Mouse (Mus musculus) kidney, adult 2 months (tissue): ENCODE measurements around the gene 1600014C10Rik. TPM values are rescaled to one million over a fixed set of nuclear protein-coding genes. Genes with fewer than 3 reads are reported as not detected.

Experiments used
- DNase-seq: peaks from one replicate; pipeline ENCODE4 v3.0.0; 2021
- H3K27ac ChIP-seq: fragments of 200-500 bp; 2 replicates; pipeline ENCODE4 v1.5.1; 2012; ENCODE audit warnings: low read depth, low read length, control low read depth, inconsistent platforms; ENCODE audit not compliant: insufficient read depth
- H3K27me3 ChIP-seq: fragments of 200-500 bp; replicated peaks from 2 replicates; pipeline ENCODE4 v1.6.1; 2012; ENCODE audit warnings: mild to moderate bottlenecking, moderate library complexity, low read length, inconsistent platforms; ENCODE audit not compliant: control insufficient read depth, insufficient read depth
- H3K36me3 ChIP-seq: fragments of 200-500 bp; 2 replicates; pipeline ENCODE4 v1.6.1; 2012; ENCODE audit warnings: mild to moderate bottlenecking, moderate library complexity, low read length, inconsistent platforms; ENCODE audit not compliant: control insufficient read depth, insufficient read depth
- H3K4me1 ChIP-seq: fragments of 200-500 bp; 2 replicates; pipeline ENCODE4 v1.6.1; 2011; ENCODE audit warnings: low read length; ENCODE audit not compliant: control insufficient read depth, insufficient read depth
- H3K4me3 ChIP-seq: fragments of 200-500 bp; 2 replicates; pipeline ENCODE4 v1.5.1; 2011; ENCODE audit warnings: mild to moderate bottlenecking, low read depth, low read length, control low read depth; ENCODE audit not compliant: insufficient read depth
- CTCF ChIP-seq: fragments of 200-500 bp; conservative IDR thresholded peaks from 2 replicates; pipeline ENCODE4 v1.5.1; 2011; ENCODE audit warnings: low read depth, mild to moderate bottlenecking, control low read depth, low read length, moderate library complexity, mixed read lengths; ENCODE audit not compliant: insufficient read depth, insufficient read length
- POLR2A ChIP-seq: fragments of 200-500 bp; IDR thresholded peaks from one replicate; pipeline ENCODE4 v1.6.1; 2011; ENCODE audit warnings: low read depth, low read length, control low read depth
- WGBS: fragments of 180-500 bp; shearing (Covaris S2); methylation state at CpG from one replicate; pipeline ENCODE4 v1.1.7; 2018; 5-methylcytosine and 5-hydroxymethylcytosine counted together
- polyA plus RNA-seq: library from polyadenylated mRNA; depleted of rRNA; stranded (reverse); fragments of >200 nt; gene quantifications from 2 replicates; pipeline ENCODE4 v1.2.3, GENCODE M21; 2012

1600014C10Rik gene
- polyA plus RNA-seq, 1 experiment: 39.7 TPM

DNA sequence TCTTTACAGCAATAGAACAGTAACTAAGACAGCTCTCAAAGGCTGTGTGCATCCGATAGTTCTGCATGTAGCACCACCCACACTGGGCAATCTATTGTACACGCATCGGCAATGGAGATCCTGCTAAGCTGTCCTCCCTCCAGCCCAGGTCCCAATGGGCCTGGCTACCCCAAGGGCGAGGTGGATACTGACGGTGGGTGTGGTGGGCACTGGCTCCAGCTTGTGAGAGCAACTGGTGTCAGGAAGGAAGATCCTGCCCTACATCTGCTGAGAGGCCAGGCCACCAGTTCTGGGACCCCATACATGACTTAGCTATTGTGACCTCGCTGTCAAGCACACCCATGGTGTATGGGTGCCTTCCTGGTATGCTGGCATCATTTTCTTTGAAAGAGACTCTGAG is 32.7 kb downstream of the 1600014C10Rik start:
- Histone ChIP-seq H3K4me1 (peaks cover 32% of the 10 kb centered on the region), H3K36me3 (no peaks in the 10 kb centered on the region), H3K27me3 (no peaks in the 10 kb centered on the region), H3K4me3 (no peak overlapping the region), H3K27ac (no peak overlapping the region)
- WGBS: 93% methylated on average over 6 of the region's 6 CpGs
- no peak for DNase-seq
- no peak for TF ChIP-seq CTCF
- no peak for TF ChIP-seq POLR2A

DNA sequence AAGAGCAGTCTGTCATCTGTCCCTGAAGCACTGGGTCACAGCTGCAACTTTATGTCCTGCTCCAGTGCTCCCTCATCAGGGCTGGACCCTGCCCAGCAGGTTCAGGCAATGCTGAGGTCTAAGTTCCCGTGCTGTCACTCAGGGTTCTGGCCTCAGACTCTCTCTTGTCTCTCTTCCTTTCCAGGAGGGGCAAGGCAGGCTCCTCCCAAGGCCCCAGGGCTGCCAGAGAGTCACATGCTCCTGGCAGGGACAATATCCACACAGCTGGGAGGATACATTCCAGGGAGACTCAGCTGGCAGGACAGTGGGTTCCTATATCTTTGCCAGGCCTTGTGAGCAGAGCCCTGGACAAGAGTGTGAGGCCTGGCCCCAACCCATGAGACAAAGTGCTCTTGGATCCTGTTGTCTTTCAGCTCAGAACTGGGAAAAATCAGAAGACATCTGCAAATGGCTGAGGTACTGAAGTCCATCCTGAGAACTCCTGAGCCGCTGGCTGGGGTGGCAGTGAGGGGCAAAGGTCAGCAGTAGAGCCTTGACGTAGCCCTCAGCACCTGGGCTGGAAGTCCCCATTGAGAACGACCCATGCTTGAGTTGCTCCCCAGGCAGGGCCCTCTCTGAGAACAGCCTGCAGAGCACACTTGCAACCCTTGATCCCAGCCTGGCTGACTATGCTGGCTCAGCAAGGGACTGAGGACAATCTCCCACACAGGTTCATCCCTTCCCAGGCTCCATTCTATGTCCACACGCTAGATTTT is 34.6 kb downstream of the 1600014C10Rik start:
- peak; percentile 33; the same call in 1 of the 2 replicates for TF ChIP-seq CTCF
- TF ChIP-seq POLR2A: no peak
- H3K27me3 ChIP-seq: no peaks in the 10 kb centered on the region
- H3K4me3 ChIP-seq: no peak overlapping the region
- H3K27ac ChIP-seq: peak overlapping the region; percentile 65
- WGBS: 45% methylated on average over 5 of the region's 5 CpGs
- H3K4me1 ChIP-seq: peaks cover 28% of the 10 kb centered on the region
- H3K36me3 ChIP-seq: no peaks in the 10 kb centered on the region; the same call in 1 of the 2 replicates
- DNase-seq: peak; percentile 97

DNA sequence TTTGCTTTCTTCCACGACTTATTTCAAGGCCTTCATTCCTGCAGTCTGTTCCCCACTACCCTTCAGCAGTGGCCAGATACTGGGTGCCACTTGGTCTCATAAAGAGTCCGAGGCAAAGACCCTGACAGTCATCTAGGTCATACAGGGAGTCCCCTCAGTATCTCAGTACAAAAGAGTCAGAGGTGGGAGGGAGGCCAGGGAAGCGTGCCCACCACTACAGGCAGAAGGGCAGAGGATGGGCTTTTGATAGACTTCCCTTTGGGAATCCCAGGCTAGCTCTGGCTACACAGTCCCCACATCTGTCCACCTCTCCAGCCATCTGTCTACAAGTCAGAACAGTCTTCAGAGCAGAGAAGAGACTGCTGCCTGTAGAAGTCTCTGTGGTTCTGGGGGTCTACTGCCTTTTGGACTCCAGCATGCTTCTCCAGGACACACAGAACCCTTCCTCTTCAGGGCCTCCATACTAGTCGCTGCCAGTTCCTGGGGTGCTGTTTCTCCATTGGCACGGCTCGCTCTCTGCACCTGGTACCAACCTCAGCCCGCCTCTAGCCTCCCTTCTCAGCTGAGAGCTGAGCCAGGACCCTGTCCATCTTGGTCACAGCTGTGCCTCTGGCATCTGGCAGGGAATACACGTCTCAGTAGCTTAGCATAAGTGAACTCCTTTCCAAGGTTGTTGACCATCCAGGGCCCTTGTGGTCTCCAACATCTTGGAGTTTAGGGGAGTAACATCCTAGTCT is 35.8 kb downstream of the 1600014C10Rik start:
- H3K27me3 ChIP-seq: no peaks in the 10 kb centered on the region
- peak overlapping the region; percentile 65 for H3K27ac ChIP-seq
- no peak overlapping the region for H3K4me3 ChIP-seq
- no peaks in the 10 kb centered on the region; the same call in 1 of the 2 replicates for H3K36me3 ChIP-seq
- no peak for TF ChIP-seq POLR2A
- no peak for TF ChIP-seq CTCF
- no peak for DNase-seq
- 77% methylated on average over 8 of the region's 8 CpGs for WGBS
- H3K4me1 ChIP-seq: peaks cover 24% of the 10 kb centered on the region

DNA sequence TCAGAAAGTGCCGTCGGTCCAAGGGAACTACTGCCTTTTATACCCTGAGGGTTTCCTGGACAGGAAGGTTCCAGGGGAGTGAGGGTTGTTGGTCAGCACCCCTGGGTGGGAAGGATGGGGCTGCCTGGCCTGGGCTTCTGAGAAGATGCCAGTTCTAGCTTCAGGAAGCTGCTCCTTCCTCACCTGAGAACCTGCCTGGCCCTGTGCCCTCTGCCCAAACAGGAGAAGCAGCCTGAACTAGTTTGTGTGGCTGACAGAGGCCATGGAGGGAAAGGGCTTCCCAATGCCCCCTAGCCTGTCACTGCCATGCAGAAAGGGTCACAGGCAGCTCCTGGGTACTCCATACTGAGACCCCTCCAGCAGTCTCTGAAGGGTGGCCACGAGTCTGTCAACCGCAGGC is 36.5 kb downstream of the 1600014C10Rik start:
- H3K27ac ChIP-seq: peak overlapping the region; percentile 19; the same call in 1 of the 2 replicates
- H3K27me3 ChIP-seq: no peaks in the 10 kb centered on the region
- no peak overlapping the region for H3K4me3 ChIP-seq
- 84% methylated on average over 4 of the region's 4 CpGs for WGBS
- no peaks in the 10 kb centered on the region; the same call in 1 of the 2 replicates for H3K36me3 ChIP-seq
- DNase-seq: no peak
- H3K4me1 ChIP-seq: peaks cover 24% of the 10 kb centered on the region
- TF ChIP-seq CTCF (no peak), POLR2A (no peak)

DNA sequence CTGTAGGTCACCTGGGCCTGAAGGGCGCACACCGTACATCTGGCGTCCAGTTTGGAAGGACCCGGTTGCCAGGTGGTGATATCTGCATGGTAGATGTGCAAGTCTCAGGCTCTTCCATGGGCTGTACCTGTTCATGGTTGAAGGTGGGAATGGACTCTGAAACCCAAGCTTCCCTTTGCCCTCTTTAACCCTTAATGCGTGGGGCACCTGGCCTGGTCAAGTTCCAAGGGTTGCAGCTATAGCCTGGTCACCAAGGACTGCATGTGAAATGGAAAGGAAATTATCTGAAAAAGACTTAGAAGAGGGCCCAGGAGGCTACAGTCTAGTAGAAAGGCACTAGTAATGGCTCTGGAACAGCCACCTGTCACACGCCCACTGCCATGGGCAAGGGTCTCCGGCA is 37.8 kb downstream of the 1600014C10Rik start:
- TF ChIP-seq POLR2A: no peak
- no peak for TF ChIP-seq CTCF
- H3K27me3 ChIP-seq: no peaks in the 10 kb centered on the region
- 84% methylated on average over 7 of the region's 7 CpGs for WGBS
- no peak overlapping the region for H3K4me3 ChIP-seq
- peaks cover 32% of the 10 kb centered on the region for H3K4me1 ChIP-seq
- H3K36me3 ChIP-seq: no peaks in the 10 kb centered on the region; the same call in 1 of the 2 replicates
- H3K27ac ChIP-seq: no peak overlapping the region
- DNase-seq: peak; percentile 66

DNA sequence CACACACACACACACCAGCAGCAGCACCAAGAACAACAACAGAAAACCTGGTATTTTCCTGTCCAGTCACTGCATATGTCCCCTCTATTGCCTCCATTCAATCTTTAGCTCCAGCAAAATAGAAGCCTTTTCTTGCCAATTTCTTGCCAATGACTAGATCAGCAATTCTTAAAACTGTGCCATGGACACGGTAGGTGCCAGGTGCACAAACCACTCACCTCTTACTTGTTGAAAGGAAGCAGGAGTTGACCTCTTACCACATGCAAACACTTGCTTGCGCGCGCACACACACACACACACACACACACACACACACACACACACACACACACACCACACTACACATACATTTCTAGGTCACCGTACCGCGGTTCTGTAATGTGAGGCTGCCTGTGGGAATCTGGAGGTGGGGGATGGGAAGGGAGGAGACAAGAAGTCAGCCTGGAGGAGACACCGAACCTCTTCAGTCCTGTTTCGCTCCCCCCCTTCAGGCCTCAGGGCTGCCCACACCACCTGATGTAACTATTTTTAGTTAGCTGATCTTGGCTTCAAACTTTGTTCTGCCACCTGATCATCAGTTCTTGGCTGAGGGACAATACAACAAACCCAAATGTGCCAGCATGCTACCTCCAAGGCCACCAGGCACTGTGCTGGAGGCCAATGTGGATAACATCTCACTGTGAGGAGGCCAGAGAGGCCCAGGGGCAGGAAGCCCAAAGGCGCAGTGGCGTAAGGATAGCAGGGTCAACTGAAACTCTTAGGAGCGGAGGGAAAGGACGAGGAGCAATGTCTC is 41.8 kb downstream of the 1600014C10Rik start:
- Histone ChIP-seq H3K4me1 (peaks cover 13% of the 10 kb centered on the region), H3K27ac (peak overlapping the region; percentile 13), H3K36me3 (no peaks in the 10 kb centered on the region; the same call in 1 of the 2 replicates), H3K4me3 (no peak overlapping the region), H3K27me3 (no peaks in the 10 kb centered on the region)
- DNase-seq: peak; percentile 82
- 46% methylated on average over 13 of the region's 13 CpGs for WGBS
- TF ChIP-seq POLR2A (no peak), CTCF (no peak)

DNA sequence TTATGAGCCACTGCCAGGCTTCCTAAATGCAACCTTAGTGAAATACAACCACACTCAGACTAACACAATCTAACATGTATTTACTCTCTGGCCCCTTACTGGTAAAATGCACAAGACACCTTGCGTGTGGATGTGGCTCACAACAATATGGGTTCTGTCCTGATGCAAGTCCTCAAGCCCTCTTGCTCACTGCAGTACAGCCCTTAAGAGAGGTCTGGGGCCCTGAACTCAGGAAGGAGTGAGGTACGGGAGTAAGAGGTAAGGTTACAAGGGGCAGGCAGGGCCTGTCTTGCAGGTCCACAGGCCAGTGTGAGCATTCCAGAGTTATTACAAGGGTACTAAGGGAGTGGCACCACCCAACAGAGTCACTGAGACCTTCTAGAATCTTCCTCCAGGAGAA is 43.2 kb downstream of the 1600014C10Rik start:
- Histone ChIP-seq H3K4me1 (peaks cover 8% of the 10 kb centered on the region; the same call in 1 of the 2 replicates), H3K27ac (peak overlapping the region; percentile 81; the same call in 1 of the 2 replicates), H3K4me3 (peak overlapping the region; percentile 4), H3K27me3 (no peaks in the 10 kb centered on the region), H3K36me3 (no peaks in the 10 kb centered on the region; the same call in 1 of the 2 replicates)
- WGBS: 62% methylated on average over 2 of the region's 2 CpGs
- DNase-seq: no peak
- TF ChIP-seq POLR2A: no peak
- no peak for TF ChIP-seq CTCF
